Mouse (Mus musculus) spleen, adult 18-20 months (tissue): ENCODE measurements around the gene Krtap15.

Source experiments
- DNase-seq, 2 experiments: peaks; one replicate each; pipeline ENCODE4 v3.0.0; 2022; ENCODE audit warnings: mixed read lengths in 2 of 2

The Krtap15 gene

GRCm38 (mm10) chr16:88820066-88820465 is at the start of gene Krtap15:
TSS of gene Krtap15 (plus strand) at chr16:88820215.
- DNase-seq = no peak

GRCm38 (mm10) chr16:88774106-88774505 is 45.9 kb upstream of the Krtap15 start, which contains the start of gene 2310057N15Rik:
TSS of gene 2310057N15Rik (minus strand) at chr16:88774206.
- no peak for DNase-seq

- no peak for DNase-seq
These were observed 42.4 kb upstream of the Krtap15 start, which contains the start of gene Gm5965 for GRCm38 (mm10) chr16:88777596-88777995. TSS of gene Gm5965 (plus strand) at chr16:88777896.

GRCm38 (mm10) chr16:88786786-88787185 is 33.2 kb upstream of the Krtap15 start:
- DNase-seq = no peak

GRCm38 (mm10) chr16:88811827-88812226 is 8.2 kb upstream of the Krtap15 start, which contains the start of gene Gm20741:
TSS of gene Gm20741 (minus strand) at chr16:88812220.
- DNase-seq = no peak

GRCm38 (mm10) chr16:88823736-88824135 is 3.7 kb downstream of the Krtap15 start:
- DNase-seq = no peak

- no peak for DNase-seq
These were observed 6.2 kb downstream of the Krtap15 start, which contains the start of gene Krtap14 for GRCm38 (mm10) chr16:88826095-88826652. TSS of gene Krtap14 (minus strand) at chr16:88826145.

GRCm38 (mm10) chr16:88826978-88827377 is 7.0 kb downstream of the Krtap15 start:
- no peak for DNase-seq

- no peak for DNase-seq
These were observed 27.3 kb downstream of the Krtap15 start for GRCm38 (mm10) chr16:88847363-88847762.

- no peak for DNase-seq
These were observed 28.5 kb downstream of the Krtap15 start for GRCm38 (mm10) chr16:88848558-88848957.

GRCm38 (mm10) chr16:88851450-88851849 is 31.4 kb downstream of the Krtap15 start:
- no peak for DNase-seq

- no peak for DNase-seq
These were observed 44.9 kb downstream of the Krtap15 start for GRCm38 (mm10) chr16:88864887-88865407.

GRCm38 (mm10) chr16:88869311-88869710 is 49.3 kb downstream of the Krtap15 start, which contains the start of gene Krtap19-1:
TSS of gene Krtap19-1 (minus strand) at chr16:88869411.
- no peak for DNase-seq

- no peak for DNase-seq
These were observed 54.2 kb downstream of the Krtap15 start, which contains the start of gene Krtap19-2 for GRCm38 (mm10) chr16:88874169-88874568. TSS of gene Krtap19-2 (minus strand) at chr16:88874269.

- DNase-seq = no peak
These were observed 57.9 kb downstream of the Krtap15 start, which contains the start of gene Krtap19-3 for GRCm38 (mm10) chr16:88877938-88878337. TSS of gene Krtap19-3 (minus strand) at chr16:88878038.
